Mouse (Mus musculus) layer of hippocampus, postnatal 10 days (tissue): ENCODE data around the gene Prkaa2. TPM values are rescaled to one million over a fixed set of nuclear protein-coding genes. Genes with fewer than 3 reads are reported as not detected.

ENCODE experiments used
- total RNA-seq, 2 experiments: library from RNA; stranded (reverse); gene quantifications; 2 replicates each; pipeline ENCODE4 v1.2.3; 2021

Prkaa2 gene
- total RNA-seq, 2 experiments from 2014 or later, result 22.5 to 23.5 TPM

Other genes with a start within 250 kb of the Prkaa2 start
- gene C8a, start 233.5 kb downstream of the Prkaa2 start, total RNA-seq, result not detected
- gene Fyb2, start 196.4 kb downstream of the Prkaa2 start, total RNA-seq, result 1 to 10 TPM; 1.2 to 1.8 TPM
- gene Plpp3, start 47.5 kb upstream of the Prkaa2 start, total RNA-seq, result 100 to 1,000 TPM; 147 to 149 TPM